Mouse (Mus musculus) lung, adult 2 months (tissue): ENCODE data around the gene Tln2. TPM values are rescaled to one million over a fixed set of nuclear protein-coding genes. Genes with fewer than 3 reads are reported as not detected.

Source experiments
- DNase-seq: peaks from one replicate; pipeline ENCODE4 v3.0.0; 2022
- H3K4me1 ChIP-seq: fragments of 200-500 bp; 2 replicates; pipeline ENCODE4 v1.6.1; 2011; ENCODE audit warnings: low read length; ENCODE audit not compliant: control insufficient read depth, insufficient read depth
- H3K4me3 ChIP-seq: fragments of 200-500 bp; replicated peaks from 2 replicates; pipeline ENCODE3; 2011; ENCODE audit warnings: low read depth, mild to moderate bottlenecking, control low read depth, low read length; ENCODE audit errors: extremely low read depth
- CTCF ChIP-seq: fragments of 200-500 bp; IDR thresholded peaks from 2 replicates; pipeline ENCODE4 v1.5.1; 2011; ENCODE audit warnings: mild to moderate bottlenecking, low read length, control low read depth; ENCODE audit not compliant: insufficient read depth
- POLR2A ChIP-seq: fragments of 200-500 bp; IDR thresholded peaks from 2 replicates; pipeline ENCODE4 v1.6.1; 2011; ENCODE audit warnings: low read depth, mild to moderate bottlenecking, control low read depth, low read length, borderline replicate concordance; ENCODE audit errors: extremely low read depth
- whole genome bisulfite sequencing: fragments of 180-500 bp; shearing (Covaris S2); methylation state at CpG from one replicate; pipeline ENCODE4 v1.1.7; 2018; 5-methylcytosine and 5-hydroxymethylcytosine counted together
- polyA plus RNA-seq: library from polyadenylated mRNA; depleted of rRNA; stranded (reverse); fragments of >200 nt; gene quantifications from 2 replicates; pipeline ENCODE4 v1.2.3, GENCODE M21; 2012

Tln2 gene
- polyA plus RNA-seq, 1 experiment: 14.1 TPM

GRCm38 (mm10) chr9:67384028-67384590, 175.4 kb downstream of the Tln2 start:
- 84% methylated on average over 9 of the region's 9 CpGs for WGBS
- no peaks in the 10 kb centered on the region for H3K4me1 ChIP-seq
- no peak overlapping the region for H3K4me3 ChIP-seq
- TF ChIP-seq POLR2A (no peak), CTCF (no peak)
- no peak for DNase-seq

- 39% methylated on average over 5 of the region's 5 CpGs for WGBS
- TF ChIP-seq POLR2A (no peak), CTCF (no peak)
- no peak overlapping the region for H3K4me3 ChIP-seq
- no peaks in the 10 kb centered on the region for H3K4me1 ChIP-seq
- no peak for DNase-seq
Measured at GRCm38 (mm10) chr9:67380095-67380494, 179.4 kb downstream of the Tln2 start.

DNA sequence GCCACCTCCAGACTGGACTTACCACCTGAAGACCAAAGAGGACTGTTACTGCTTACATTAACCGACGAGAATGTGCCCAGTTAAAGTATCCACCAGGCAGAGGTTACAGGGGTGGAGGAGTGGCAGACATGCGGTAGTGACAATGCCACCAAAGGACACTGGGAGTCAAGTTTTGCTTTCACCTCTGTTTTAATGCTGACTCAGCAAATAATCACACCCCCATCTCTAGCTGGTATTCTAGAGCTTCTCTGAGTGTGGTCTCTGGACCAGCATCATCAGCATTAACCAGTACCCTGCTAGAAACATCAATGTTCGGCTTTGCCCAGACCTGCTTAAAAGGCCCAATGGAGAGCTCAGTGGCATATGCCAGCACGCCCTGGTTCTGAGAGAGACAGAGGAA, 180.7 kb downstream of the Tln2 start:
- 86% methylated on average over 5 of the region's 5 CpGs for WGBS
- DNase-seq: no peak
- Histone ChIP-seq H3K4me3 (no peak overlapping the region), H3K4me1 (no peaks in the 10 kb centered on the region)
- TF ChIP-seq CTCF: no peak
- no peak for TF ChIP-seq POLR2A

DNA sequence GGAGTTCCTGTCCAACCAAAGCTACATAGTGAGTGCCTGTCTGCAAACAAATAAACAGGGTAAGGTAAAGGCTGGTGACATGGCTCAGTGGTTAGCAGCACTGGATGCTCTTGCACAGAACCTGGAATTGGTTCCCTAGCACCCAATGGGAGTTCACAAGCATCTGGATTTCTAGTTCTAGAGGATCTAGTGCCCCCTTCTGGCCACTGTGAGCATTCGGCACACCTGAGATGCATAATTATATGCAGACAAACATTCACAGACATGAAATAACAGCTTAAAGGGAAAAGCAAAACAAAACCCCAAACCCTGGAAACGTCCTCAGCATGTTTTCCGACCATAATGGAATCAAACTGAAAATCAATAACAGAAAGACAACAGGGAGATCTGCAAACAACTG, 191.4 kb downstream of the Tln2 start:
- 95% methylated on average over 3 of the region's 3 CpGs for whole genome bisulfite sequencing
- no peak for DNase-seq
- TF ChIP-seq CTCF: no peak
- TF ChIP-seq POLR2A: no peak
- Histone ChIP-seq H3K4me1 (no peaks in the 10 kb centered on the region), H3K4me3 (no peak overlapping the region)

GRCm38 (mm10) chr9:67362511-67362910, 197.0 kb downstream of the Tln2 start:
- 90% methylated on average over 10 of the region's 10 CpGs for WGBS
- no peak for TF ChIP-seq CTCF
- TF ChIP-seq POLR2A: no peak
- H3K4me1 ChIP-seq: no peaks in the 10 kb centered on the region
- no peak overlapping the region for H3K4me3 ChIP-seq
- DNase-seq: no peak

DNA sequence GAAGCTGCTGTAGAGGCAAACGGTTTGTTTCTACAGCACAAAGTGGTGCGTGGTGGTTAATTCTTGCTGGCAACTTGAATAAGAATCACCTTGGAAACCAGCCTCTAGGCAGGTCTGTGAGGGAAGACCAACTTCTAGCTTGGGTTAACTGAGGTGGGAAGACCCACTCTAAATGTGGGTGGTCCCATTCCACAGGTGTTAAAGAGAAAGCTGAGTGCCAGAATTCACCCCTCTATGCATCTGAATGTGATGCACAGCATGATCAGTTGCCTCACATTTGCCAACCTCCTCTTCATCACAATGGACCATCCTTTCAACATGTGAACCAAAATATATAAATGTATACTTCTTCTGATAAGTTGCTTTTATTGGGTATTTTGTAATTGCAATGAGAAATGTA, 197.4 kb downstream of the Tln2 start:
- Histone ChIP-seq H3K4me1 (no peaks in the 10 kb centered on the region), H3K4me3 (no peak overlapping the region)
- DNase-seq: no peak
- TF ChIP-seq POLR2A: no peak
- no peak for TF ChIP-seq CTCF
- 89% methylated on average over 2 of the region's 2 CpGs for WGBS

GRCm38 (mm10) chr9:67361511-67361910, 198.0 kb downstream of the Tln2 start:
- 83% methylated on average over 5 of the region's 5 CpGs for WGBS
- no peak for TF ChIP-seq CTCF
- DNase-seq: no peak
- Histone ChIP-seq H3K4me1 (no peaks in the 10 kb centered on the region), H3K4me3 (no peak overlapping the region)

DNA sequence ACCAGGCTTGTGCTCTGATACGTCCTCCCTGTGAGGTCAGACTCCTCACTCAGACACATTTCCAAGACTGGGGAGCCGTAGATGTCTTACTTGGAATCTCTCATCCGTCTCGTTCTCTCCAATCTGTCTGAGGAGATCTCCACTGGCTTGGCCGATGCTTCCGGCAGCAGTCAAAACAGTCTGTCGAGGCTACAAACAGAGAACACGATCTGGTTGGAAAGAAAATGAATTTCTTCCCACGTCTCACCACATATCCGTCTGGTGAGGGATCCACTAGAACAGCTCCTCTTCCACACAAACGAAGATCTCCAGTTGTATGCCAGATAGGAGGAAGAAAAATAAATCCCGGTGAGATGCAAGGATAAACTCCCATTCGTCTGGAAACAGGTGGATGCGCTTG, 205.1 kb downstream of the Tln2 start:
- Histone ChIP-seq H3K4me3 (no peak overlapping the region), H3K4me1 (no peaks in the 10 kb centered on the region)
- WGBS: 90% methylated on average over 14 of the region's 14 CpGs
- no peak for DNase-seq
- TF ChIP-seq POLR2A (no peak), CTCF (no peak)

- H3K4me1 ChIP-seq: no peaks in the 10 kb centered on the region
- TF ChIP-seq CTCF (no peak), POLR2A (no peak)
- H3K4me3 ChIP-seq: no peak overlapping the region
- 67% methylated on average over 7 of the region's 7 CpGs for WGBS
- DNase-seq: no peak
Measured at GRCm38 (mm10) chr9:67353365-67353764, 206.1 kb downstream of the Tln2 start.

DNA sequence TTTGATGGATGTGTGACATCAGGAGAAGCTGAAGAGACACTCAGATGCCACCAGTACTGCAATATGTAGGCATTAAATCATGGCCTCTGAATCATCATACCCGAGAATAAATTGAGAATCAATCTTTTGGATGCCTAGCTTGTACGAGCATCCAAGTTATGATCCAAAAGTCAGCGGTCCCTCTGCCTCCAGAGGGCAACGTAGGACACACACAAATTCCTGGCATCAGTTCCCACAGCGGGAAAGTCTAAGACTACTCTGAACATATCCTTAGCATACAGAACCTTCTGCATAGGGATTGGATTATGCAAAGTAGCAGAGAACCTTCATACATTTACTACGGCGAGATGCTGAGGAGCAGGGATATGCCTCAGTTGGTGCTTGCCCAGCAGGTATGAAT, 210.5 kb downstream of the Tln2 start:
- DNase-seq: no peak
- WGBS: 87% methylated on average over 7 of the region's 7 CpGs

More for the DNA sequence above, 210.5 kb downstream of the Tln2 start:
- no peak for TF ChIP-seq CTCF
- TF ChIP-seq POLR2A: no peak
- Histone ChIP-seq H3K4me1 (no peaks in the 10 kb centered on the region), H3K4me3 (no peak overlapping the region)
